Mouse (Mus musculus): Measurements from ENCODE around the gene Fto. TPM values are rescaled to one million over a fixed set of nuclear protein-coding genes. Genes with fewer than 3 reads are reported as not detected.

The Fto gene
- polyA plus RNA-seq, 1 experiment from 2014 or later, result 43.5 TPM

GRCm38 (mm10) chr8:91708661-91709060 is 395.3 kb downstream of the Fto start:
- Histone ChIP-seq H3K79me2 (ENCODE audit: inconsistent target) (no peaks in the 10 kb centered on the region), H3K27ac (no peak overlapping the region), H3K4me3 (ENCODE audit: inconsistent target) (no peak overlapping the region), H3K36me3 (ENCODE audit: inconsistent target) (no peaks in the 10 kb centered on the region)
- WGBS (ENCODE audit: missing documents), result 84% methylated on average over 7 of the region's 7 CpGs

- Histone ChIP-seq H3K27ac (no peak overlapping the region), H3K79me2 (ENCODE audit: inconsistent target) (no peaks in the 10 kb centered on the region), H3K4me3 (ENCODE audit: inconsistent target) (no peak overlapping the region), H3K36me3 (ENCODE audit: inconsistent target) (no peaks in the 10 kb centered on the region)
- WGBS (ENCODE audit: missing documents), result 52% methylated on average over 7 of the region's 7 CpGs
Observed at GRCm38 (mm10) chr8:91709768-91710167, 396.4 kb downstream of the Fto start.

GRCm38 (mm10) chr8:91711202-91711601 is 397.9 kb downstream of the Fto start:
- no peak overlapping the region for H3K4me3 ChIP-seq (ENCODE audit: inconsistent target)
- H3K36me3 ChIP-seq (ENCODE audit: inconsistent target), result no peaks in the 10 kb centered on the region
- no peaks in the 10 kb centered on the region for H3K79me2 ChIP-seq (ENCODE audit: inconsistent target)
- no peak overlapping the region for H3K27ac ChIP-seq
- 63% methylated on average over 6 of the region's 6 CpGs for WGBS (ENCODE audit: missing documents)

GRCm38 (mm10) chr8:91711981-91712598 is 398.8 kb downstream of the Fto start:
- whole genome bisulfite sequencing (ENCODE audit: missing documents), result 47% methylated on average over 6 of the region's 6 CpGs
- Histone ChIP-seq H3K36me3 (ENCODE audit: inconsistent target) (no peaks in the 10 kb centered on the region), H3K79me2 (ENCODE audit: inconsistent target) (no peaks in the 10 kb centered on the region), H3K27ac (no peak overlapping the region), H3K4me3 (ENCODE audit: inconsistent target) (no peak overlapping the region)

GRCm38 (mm10) chr8:91712731-91713569 is 399.6 kb downstream of the Fto start:
- no peaks in the 10 kb centered on the region for H3K36me3 ChIP-seq (ENCODE audit: inconsistent target)
- H3K4me3 ChIP-seq (ENCODE audit: inconsistent target), result no peak overlapping the region

GRCm38 (mm10) chr8:91713677-91714312 is 400.5 kb downstream of the Fto start:
- Histone ChIP-seq H3K4me3 (ENCODE audit: inconsistent target) (no peak overlapping the region), H3K79me2 (ENCODE audit: inconsistent target) (no peaks in the 10 kb centered on the region), H3K36me3 (ENCODE audit: inconsistent target) (no peaks in the 10 kb centered on the region), H3K27ac (no peak overlapping the region)
- WGBS (ENCODE audit: missing documents), result 20% methylated on average over 12 of the region's 12 CpGs

More at GRCm38 (mm10) chr8:91712731-91713569, 399.6 kb downstream of the Fto start:
- 10% methylated on average over 31 of the region's 31 CpGs for WGBS (ENCODE audit: missing documents)
- Histone ChIP-seq H3K27ac (no peak overlapping the region), H3K79me2 (ENCODE audit: inconsistent target) (no peaks in the 10 kb centered on the region)

- WGBS (ENCODE audit: missing documents), result 89% methylated on average over 7 of the region's 7 CpGs
- no peak overlapping the region for H3K27ac ChIP-seq
- no peak overlapping the region for H3K4me3 ChIP-seq (ENCODE audit: inconsistent target)
- H3K36me3 ChIP-seq (ENCODE audit: inconsistent target), result no peaks in the 10 kb centered on the region
- H3K79me2 ChIP-seq (ENCODE audit: inconsistent target), result no peaks in the 10 kb centered on the region
Observed at GRCm38 (mm10) chr8:91714733-91715132, 401.4 kb downstream of the Fto start.

GRCm38 (mm10) chr8:91715387-91716085 is 402.2 kb downstream of the Fto start:
- WGBS (ENCODE audit: missing documents), result 74% methylated on average over 8 of the region's 8 CpGs
- H3K79me2 ChIP-seq (ENCODE audit: inconsistent target), result no peaks in the 10 kb centered on the region
- H3K36me3 ChIP-seq (ENCODE audit: inconsistent target), result no peaks in the 10 kb centered on the region
- no peak overlapping the region for H3K4me3 ChIP-seq (ENCODE audit: inconsistent target)
- H3K27ac ChIP-seq, result no peak overlapping the region

Other genes starting within 250 kb of the Fto start
- gene Rbl2, start 243.5 kb upstream of the Fto start, polyA plus RNA-seq (2018), result 21.8 to 79.1 TPM (median 32.3 TPM) in 3 replicates
- 21.8 to 32.8 TPM (median 23.2 TPM) in 3 replicates for gene Aktip, start 113.5 kb upstream of the Fto start, polyA plus RNA-seq (2018)
- 1.9 to 4.1 TPM (median 2.3 TPM) in 3 replicates for gene Rpgrip1l, start 263 bp upstream of the Fto start, polyA plus RNA-seq (2018)